Mouse (Mus musculus) bone marrow macrophage, adult 2 months (primary cell): ENCODE data around the gene Ddx41.

Source experiments
- CTCF ChIP-seq: IDR thresholded peaks from 2 replicates; pipeline ENCODE4 v1.5.1; 2012; ENCODE audit warnings: low read depth, mild to moderate bottlenecking, low read length, moderate library complexity
- POLR2A ChIP-seq: IDR thresholded peaks from 2 replicates; pipeline ENCODE4 v1.6.1; 2012; ENCODE audit warnings: mild to moderate bottlenecking, low read depth, low read length, borderline replicate concordance

- TF ChIP-seq POLR2A (no peak), CTCF (no peak)
Measured at GRCm38 (mm10) chr13:55567949-55568348, 31.5 kb upstream of the Ddx41 start.
